Mouse (Mus musculus): ENCODE data around the gene Eif3k. TPM values are rescaled to one million over a fixed set of nuclear protein-coding genes. Genes with fewer than 3 reads are reported as not detected.
A peak's percentile ranks its signal among the peaks of the same experiment; 100 is the strongest.

Gene Eif3k
- polyA plus RNA-seq, 1 experiment from 2014 or later, result 283 TPM

DNA sequence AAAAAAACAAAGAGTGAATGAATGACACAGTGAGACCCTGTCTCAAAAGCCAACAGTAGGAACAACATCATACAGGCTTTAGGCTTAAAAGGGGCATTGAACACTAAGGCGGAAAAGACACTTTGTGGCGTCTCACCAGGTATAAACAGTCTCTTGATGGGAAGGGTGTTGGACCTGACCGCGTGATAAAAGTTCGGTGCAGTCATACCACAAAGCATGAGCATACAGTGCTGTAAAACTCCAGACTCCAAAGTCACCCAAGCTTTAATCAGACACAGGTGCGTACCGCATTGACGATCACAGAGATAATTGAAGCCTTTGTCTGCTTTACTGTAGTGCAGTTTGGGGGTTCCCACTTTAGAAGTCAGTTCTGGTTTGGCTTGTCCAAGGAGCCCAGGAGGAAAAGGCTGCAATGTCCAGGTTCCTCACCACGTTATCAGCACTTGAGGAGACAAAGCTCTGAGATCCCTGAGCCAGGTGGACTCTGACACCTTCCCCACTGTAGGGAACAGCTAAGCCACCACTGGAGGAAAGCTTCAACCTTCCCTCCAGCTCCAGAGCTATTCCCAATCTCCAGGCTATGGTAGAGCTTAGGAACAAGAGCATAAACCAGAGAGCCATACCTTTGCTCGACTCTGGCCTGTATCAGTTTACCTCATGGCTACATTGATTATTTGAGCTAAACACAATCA lies 31.2 kb downstream of the Eif3k start:
- Histone ChIP-seq H3K27ac (ENCODE audit: low read length) (no peak overlapping the region), H3K36me3 (ENCODE audit: control insufficient read depth, insufficient read depth) (peaks cover 3% of the 10 kb centered on the region; the same call in 1 of the 2 replicates), H3K4me1 (ENCODE audit: control insufficient read depth, insufficient read depth, low read length) (peaks cover 89% of the 10 kb centered on the region), H3K9me3 (replicated peaks; ENCODE audit: control insufficient read depth, low read length) (no peaks in the 10 kb centered on the region), H3K27me3 (ENCODE audit: control insufficient read depth, insufficient read depth, low read length) (no peaks in the 10 kb centered on the region), H3K4me2 (ENCODE audit: low read depth, low read length) (no peak overlapping the region), H3K4me3 (ENCODE audit: low read length) (no peak overlapping the region), H3K9ac (ENCODE audit: low read length) (no peak overlapping the region)
- no peak for ATAC-seq (replicated peaks; ENCODE audit: extremely low read depth, insufficient read depth, low FRiP score)
- WGBS, result 82% methylated on average over 10 of the region's 10 CpGs

DNA sequence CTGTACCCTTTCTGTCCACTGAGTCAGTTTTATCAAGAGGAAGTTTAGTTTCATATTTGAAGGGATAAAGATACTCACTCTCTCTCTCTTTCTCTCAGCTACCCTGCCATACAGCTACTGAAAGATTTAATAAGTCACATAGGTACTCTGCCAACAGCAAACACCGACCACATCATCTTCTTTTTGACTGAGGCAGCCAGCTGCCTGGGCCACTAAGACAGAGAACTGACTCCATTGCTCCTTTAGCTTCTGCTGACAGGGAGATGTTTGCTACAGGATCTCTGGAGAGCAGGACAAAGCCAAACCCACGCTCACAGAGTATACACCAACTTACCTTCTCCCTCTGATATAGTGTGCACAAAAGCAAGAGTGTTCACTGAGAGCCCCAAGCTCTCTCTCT lies 32.4 kb downstream of the Eif3k start:
- H3K27me3 ChIP-seq (ENCODE audit: control insufficient read depth, insufficient read depth, low read length), result no peaks in the 10 kb centered on the region
- peak overlapping the region; percentile 98 for H3K27ac ChIP-seq (ENCODE audit: low read length)
- peak overlapping the region; percentile 53 for H3K9ac ChIP-seq (ENCODE audit: low read length)
- H3K4me2 ChIP-seq (ENCODE audit: low read depth, low read length), result no peak overlapping the region
- H3K9me3 ChIP-seq (replicated peaks; ENCODE audit: control insufficient read depth, low read length), result no peaks in the 10 kb centered on the region
- H3K4me3 ChIP-seq (ENCODE audit: low read length), result no peak overlapping the region
- 45% methylated on average over 2 of the region's 2 CpGs for WGBS
- peaks cover 95% of the 10 kb centered on the region for H3K4me1 ChIP-seq (ENCODE audit: control insufficient read depth, insufficient read depth, low read length)
- H3K36me3 ChIP-seq (ENCODE audit: control insufficient read depth, insufficient read depth), result peaks cover 3% of the 10 kb centered on the region; the same call in 1 of the 2 replicates
- ATAC-seq (replicated peaks; ENCODE audit: extremely low read depth, insufficient read depth, low FRiP score), result no peak

DNA sequence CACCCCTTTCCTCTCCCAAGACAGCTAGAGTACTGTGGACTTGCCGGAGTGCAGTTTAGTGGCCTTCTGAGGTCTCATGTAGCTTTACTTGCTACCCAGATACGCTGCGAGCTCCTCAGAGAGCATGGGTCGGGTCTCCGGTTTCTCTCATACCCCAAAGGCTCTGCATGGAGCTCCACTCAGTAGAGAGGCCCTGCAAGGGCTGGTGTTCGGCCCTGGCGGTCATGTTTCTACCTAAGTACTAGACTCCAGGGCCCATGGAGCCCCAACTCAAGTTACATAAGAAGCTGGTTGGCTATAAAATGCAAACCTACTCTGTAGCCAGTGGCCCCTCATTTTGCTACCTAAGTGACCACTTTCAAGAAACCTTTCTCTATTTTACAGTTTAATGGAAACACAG lies 32.9 kb downstream of the Eif3k start:
- no peaks in the 10 kb centered on the region for H3K27me3 ChIP-seq (ENCODE audit: control insufficient read depth, insufficient read depth, low read length)
- peak overlapping the region; percentile 53 for H3K9ac ChIP-seq (ENCODE audit: low read length)
- WGBS, result 75% methylated on average over 7 of the region's 7 CpGs
- H3K4me2 ChIP-seq (ENCODE audit: low read depth, low read length), result peak overlapping the region; percentile 22; the same call in 1 of the 2 replicates
- H3K9me3 ChIP-seq (replicated peaks; ENCODE audit: control insufficient read depth, low read length), result no peaks in the 10 kb centered on the region
- H3K4me3 ChIP-seq (ENCODE audit: low read length), result no peak overlapping the region
- H3K27ac ChIP-seq (ENCODE audit: low read length), result peak overlapping the region; percentile 98
- peaks cover 96% of the 10 kb centered on the region for H3K4me1 ChIP-seq (ENCODE audit: control insufficient read depth, insufficient read depth, low read length)
- no peak for ATAC-seq (replicated peaks; ENCODE audit: extremely low read depth, insufficient read depth, low FRiP score)
- peaks cover 3% of the 10 kb centered on the region; the same call in 1 of the 2 replicates for H3K36me3 ChIP-seq (ENCODE audit: control insufficient read depth, insufficient read depth)

DNA sequence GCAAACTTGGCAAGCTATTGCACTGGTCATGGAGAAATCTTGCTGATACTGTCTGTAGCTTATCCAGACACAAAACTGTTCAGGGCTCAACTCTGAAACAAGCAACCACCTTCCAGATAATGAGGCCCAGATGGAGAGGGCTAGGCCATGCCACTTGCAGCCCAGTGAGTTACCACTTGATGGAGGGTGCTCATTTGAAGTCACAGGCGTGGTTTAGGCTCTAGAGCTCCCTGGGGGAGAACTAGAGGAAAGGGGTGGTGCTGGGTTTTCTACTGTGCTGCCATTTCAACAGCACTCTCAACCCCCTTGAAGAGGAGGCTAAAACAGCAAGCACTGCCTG lies 35.4 kb downstream of the Eif3k start:
- peak; percentile 15; the same call in 1 of the 2 replicates for ATAC-seq (replicated peaks; ENCODE audit: extremely low read depth, insufficient read depth, low FRiP score)
- Histone ChIP-seq H3K27me3 (ENCODE audit: control insufficient read depth, insufficient read depth, low read length) (no peaks in the 10 kb centered on the region), H3K9ac (ENCODE audit: low read length) (peak overlapping the region; percentile 74), H3K9me3 (replicated peaks; ENCODE audit: control insufficient read depth, low read length) (no peaks in the 10 kb centered on the region), H3K4me2 (ENCODE audit: low read depth, low read length) (peak overlapping the region; percentile 52), H3K27ac (ENCODE audit: low read length) (peak overlapping the region; percentile 98), H3K36me3 (ENCODE audit: control insufficient read depth, insufficient read depth) (peaks cover 3% of the 10 kb centered on the region; the same call in 1 of the 2 replicates), H3K4me1 (ENCODE audit: control insufficient read depth, insufficient read depth, low read length) (peaks cover 93% of the 10 kb centered on the region), H3K4me3 (ENCODE audit: low read length) (no peak overlapping the region)
- WGBS, result 12% methylated on average over 1 of the region's 1 CpGs

DNA sequence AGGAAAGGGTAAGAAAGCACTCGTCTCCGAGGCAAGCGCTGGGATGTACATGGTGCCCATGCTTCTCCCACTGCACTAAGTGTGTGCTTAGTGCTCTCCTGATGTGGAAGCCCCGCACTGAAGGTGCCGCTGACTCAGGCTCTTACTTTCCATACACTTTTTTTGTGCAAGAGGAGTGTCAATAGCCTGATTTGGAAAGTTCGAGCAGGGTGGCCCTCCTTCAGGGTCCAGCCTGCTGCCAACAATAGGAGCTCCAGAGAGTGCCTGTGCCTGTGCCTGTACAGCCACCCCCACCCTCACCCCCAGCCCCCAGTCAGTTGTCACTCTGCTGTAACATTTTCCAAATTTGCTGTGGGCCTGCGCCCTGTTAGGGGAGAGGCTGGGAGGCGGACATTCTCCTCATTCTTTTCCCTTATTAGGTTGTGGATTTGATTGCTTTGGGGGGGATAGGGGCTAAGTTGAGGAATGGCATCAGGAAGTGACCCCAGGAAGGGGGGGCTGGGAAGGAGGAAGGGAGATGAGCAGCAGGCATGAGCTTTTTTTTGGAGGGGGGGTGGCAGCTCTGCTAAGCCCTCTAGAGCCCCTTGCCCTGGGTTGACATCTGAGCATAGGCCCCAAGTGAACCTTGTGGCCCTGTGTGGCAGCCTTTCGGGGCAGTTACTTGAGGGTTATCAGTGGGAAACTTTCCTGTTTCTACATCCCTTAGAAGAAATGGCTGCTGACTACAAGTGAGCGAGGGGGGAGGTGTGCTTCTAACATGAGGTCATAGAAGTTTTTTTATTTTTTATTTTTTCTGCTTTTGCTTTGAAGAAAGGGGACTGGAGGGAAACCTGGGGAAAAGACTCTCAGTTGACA lies 36.0 kb downstream of the Eif3k start:
- H3K9me3 ChIP-seq (replicated peaks; ENCODE audit: control insufficient read depth, low read length), result no peaks in the 10 kb centered on the region
- H3K27ac ChIP-seq (ENCODE audit: low read length), result peak overlapping the region; percentile 98
- H3K9ac ChIP-seq (ENCODE audit: low read length), result peak overlapping the region; percentile 74
- no peaks in the 10 kb centered on the region for H3K27me3 ChIP-seq (ENCODE audit: control insufficient read depth, insufficient read depth, low read length)
- peak overlapping the region; percentile 10; the same call in 1 of the 2 replicates for H3K4me3 ChIP-seq (ENCODE audit: low read length)
- peaks cover 3% of the 10 kb centered on the region; the same call in 1 of the 2 replicates for H3K36me3 ChIP-seq (ENCODE audit: control insufficient read depth, insufficient read depth)
- peaks cover 93% of the 10 kb centered on the region for H3K4me1 ChIP-seq (ENCODE audit: control insufficient read depth, insufficient read depth, low read length)
- peak; percentile 86 for ATAC-seq (replicated peaks; ENCODE audit: extremely low read depth, insufficient read depth, low FRiP score)
- peak overlapping the region; percentile 52 for H3K4me2 ChIP-seq (ENCODE audit: low read depth, low read length)
- 8% methylated on average over 10 of the region's 10 CpGs for WGBS

DNA sequence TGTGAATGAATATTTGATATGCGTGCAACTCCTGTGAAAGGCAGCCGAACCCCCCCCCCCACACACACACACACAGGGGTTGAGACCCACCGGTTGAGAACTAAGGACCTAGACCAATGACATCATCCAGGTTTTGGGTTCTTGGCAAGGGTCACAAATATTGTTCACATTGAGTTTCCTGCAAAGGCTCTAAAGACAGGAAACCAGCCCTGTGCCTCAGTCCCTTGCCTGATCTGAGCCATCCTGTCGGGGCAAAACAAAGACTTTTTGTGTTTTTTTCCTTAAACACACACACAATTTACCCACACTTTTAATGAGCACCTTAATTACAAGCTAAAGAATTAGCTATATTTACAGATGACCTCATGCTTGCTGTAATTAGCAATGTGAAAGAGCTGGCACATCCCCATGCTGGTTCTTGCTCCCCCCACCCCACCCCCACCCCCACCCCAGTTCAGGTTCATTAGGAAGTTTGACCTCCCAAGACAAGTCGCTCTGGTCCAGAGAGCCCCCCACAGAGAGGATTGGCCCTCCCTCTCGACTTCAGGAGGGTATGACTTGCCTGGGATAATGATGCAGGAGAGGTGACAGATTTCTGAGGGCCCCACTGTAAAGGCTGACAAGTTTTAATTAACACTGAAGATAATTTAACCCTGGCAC lies 36.8 kb downstream of the Eif3k start:
- ATAC-seq (replicated peaks; ENCODE audit: extremely low read depth, insufficient read depth, low FRiP score), result no peak
- WGBS, result 37% methylated on average over 6 of the region's 6 CpGs

DNA sequence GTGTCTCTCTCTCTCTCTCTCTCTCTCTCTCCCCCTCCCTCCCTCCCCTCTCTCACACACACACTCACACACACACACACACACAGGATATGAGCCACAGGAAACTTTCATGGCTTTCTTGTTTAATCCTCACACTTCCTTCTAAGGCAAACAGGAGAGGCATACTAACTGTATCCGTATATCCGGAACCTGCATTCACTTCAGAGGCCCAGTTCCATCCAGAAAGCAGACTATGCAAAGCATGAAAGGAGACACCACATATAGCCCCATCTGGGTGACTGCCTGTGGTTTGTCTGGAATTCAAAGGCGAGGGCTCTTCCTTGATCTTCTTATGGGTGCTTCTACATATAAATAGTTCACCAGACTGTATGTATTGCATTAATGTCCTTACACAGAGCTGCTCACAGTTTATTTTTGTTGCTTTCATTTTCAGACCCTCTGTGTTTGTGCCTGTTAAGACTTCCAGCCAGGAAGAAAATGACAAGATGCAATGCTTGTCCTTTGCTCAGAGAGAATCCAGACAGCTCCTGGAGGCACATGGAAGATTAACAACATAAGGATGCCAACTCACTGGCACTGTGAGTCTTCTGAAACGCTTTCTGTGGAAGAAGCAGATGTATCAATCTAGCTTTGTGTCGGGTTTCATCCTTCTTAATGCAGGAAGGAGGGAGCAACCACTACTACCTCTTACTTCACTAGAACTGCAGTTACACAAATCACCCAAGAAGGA lies 38.0 kb downstream of the Eif3k start:
- Histone ChIP-seq H3K27ac (ENCODE audit: low read length) (peak overlapping the region; percentile 98), H3K9ac (ENCODE audit: low read length) (peak overlapping the region; percentile 59), H3K9me3 (replicated peaks; ENCODE audit: control insufficient read depth, low read length) (no peaks in the 10 kb centered on the region), H3K4me1 (ENCODE audit: control insufficient read depth, insufficient read depth, low read length) (peaks cover 95% of the 10 kb centered on the region), H3K27me3 (ENCODE audit: control insufficient read depth, insufficient read depth, low read length) (no peaks in the 10 kb centered on the region), H3K4me2 (ENCODE audit: low read depth, low read length) (peak overlapping the region; percentile 35; the same call in 1 of the 2 replicates), H3K36me3 (ENCODE audit: control insufficient read depth, insufficient read depth) (no peaks in the 10 kb centered on the region), H3K4me3 (ENCODE audit: low read length) (no peak overlapping the region)
- ATAC-seq (replicated peaks; ENCODE audit: extremely low read depth, insufficient read depth, low FRiP score), result no peak
- WGBS, result 36% methylated on average over 5 of the region's 5 CpGs

More for the DNA sequence above, 36.8 kb downstream of the Eif3k start:
- peak overlapping the region; percentile 10; the same call in 1 of the 2 replicates for H3K4me3 ChIP-seq (ENCODE audit: low read length)
- peaks cover 95% of the 10 kb centered on the region for H3K4me1 ChIP-seq (ENCODE audit: control insufficient read depth, insufficient read depth, low read length)
- no peaks in the 10 kb centered on the region for H3K27me3 ChIP-seq (ENCODE audit: control insufficient read depth, insufficient read depth, low read length)
- no peaks in the 10 kb centered on the region for H3K36me3 ChIP-seq (ENCODE audit: control insufficient read depth, insufficient read depth)
- H3K4me2 ChIP-seq (ENCODE audit: low read depth, low read length), result peak overlapping the region; percentile 52
- H3K27ac ChIP-seq (ENCODE audit: low read length), result peak overlapping the region; percentile 98
- no peaks in the 10 kb centered on the region for H3K9me3 ChIP-seq (replicated peaks; ENCODE audit: control insufficient read depth, low read length)
- peak overlapping the region; percentile 74 for H3K9ac ChIP-seq (ENCODE audit: low read length)

DNA sequence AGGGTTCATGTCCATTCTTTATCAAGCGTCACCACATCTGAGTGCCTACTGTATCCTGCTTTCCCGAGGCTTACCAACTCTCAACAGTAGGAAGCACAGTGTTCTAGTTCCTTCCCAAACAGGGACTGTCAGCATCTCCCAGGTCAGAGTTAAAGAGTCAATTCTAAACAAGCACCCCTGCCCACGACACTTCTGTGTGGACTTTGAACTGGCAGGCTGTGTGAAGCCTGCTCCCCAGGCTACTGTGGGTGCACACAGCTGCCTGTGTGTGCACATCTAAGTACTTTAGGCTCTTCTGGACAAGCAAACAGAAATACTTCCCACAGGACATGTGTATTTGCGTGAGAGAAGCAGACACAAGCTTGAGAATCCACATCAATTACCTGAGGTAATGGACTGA lies 40.1 kb downstream of the Eif3k start:
- no peaks in the 10 kb centered on the region for H3K27me3 ChIP-seq (ENCODE audit: control insufficient read depth, insufficient read depth, low read length)
- no peak overlapping the region for H3K4me3 ChIP-seq (ENCODE audit: low read length)
- H3K4me2 ChIP-seq (ENCODE audit: low read depth, low read length), result peak overlapping the region; percentile 7; the same call in 1 of the 2 replicates
- peak overlapping the region; percentile 66 for H3K9ac ChIP-seq (ENCODE audit: low read length)
- no peak for ATAC-seq (replicated peaks; ENCODE audit: extremely low read depth, insufficient read depth, low FRiP score)
- no peaks in the 10 kb centered on the region for H3K9me3 ChIP-seq (replicated peaks; ENCODE audit: control insufficient read depth, low read length)
- peak overlapping the region; percentile 98 for H3K27ac ChIP-seq (ENCODE audit: low read length)
- 38% methylated on average over 4 of the region's 4 CpGs for WGBS
- H3K36me3 ChIP-seq (ENCODE audit: control insufficient read depth, insufficient read depth), result no peaks in the 10 kb centered on the region
- H3K4me1 ChIP-seq (ENCODE audit: control insufficient read depth, insufficient read depth, low read length), result peaks cover 93% of the 10 kb centered on the region
